Mouse (Mus musculus) hindbrain, embryonic 13.5 days (tissue): ENCODE data around the gene Gpr156. TPM values are rescaled to one million over a fixed set of nuclear protein-coding genes. Genes with fewer than 3 reads are reported as not detected.
"Not testable (repeated sequence)": the region's sequence is repeated elsewhere in the genome, so short reads cannot be mapped to it uniquely, and the experiment has no call there.

Source experiments
- ATAC-seq: fragments of 200-750 bp; cut with Nextera tagmentation; 2 replicates; pipeline ENCODE4 v1.8.0; 2017; ENCODE audit warnings: moderate TSS enrichment; ENCODE audit not compliant: low FRiP score
- H3K27ac ChIP-seq: fragments of 300-500 bp; sonication (generic); 2 replicates; pipeline ENCODE4 v1.5.1; 2015; ENCODE audit warnings: inconsistent platforms, mild to moderate bottlenecking, moderate library complexity
- H3K27me3 ChIP-seq: fragments of 300-500 bp; sonication (generic); 2 replicates; pipeline ENCODE4 v1.6.1; 2015; ENCODE audit warnings: mild to moderate bottlenecking, inconsistent platforms
- H3K36me3 ChIP-seq: fragments of 300-500 bp; sonication (generic); 2 replicates; pipeline ENCODE4 v1.6.1; 2015; ENCODE audit warnings: mild to moderate bottlenecking, inconsistent platforms
- H3K4me1 ChIP-seq: fragments of 300-500 bp; sonication (generic); replicated peaks from 2 replicates; pipeline ENCODE4 v1.6.1; 2015; ENCODE audit warnings: inconsistent platforms
- H3K4me2 ChIP-seq: fragments of 300-500 bp; sonication (generic); 2 replicates; pipeline ENCODE4 v1.6.1; 2015; ENCODE audit warnings: inconsistent platforms, mild to moderate bottlenecking, moderate library complexity
- H3K4me3 ChIP-seq: fragments of 300-500 bp; sonication (generic); 2 replicates; pipeline ENCODE4 v1.5.1; 2015; ENCODE audit warnings: mild to moderate bottlenecking, inconsistent platforms
- H3K9ac ChIP-seq: fragments of 300-500 bp; sonication (generic); 2 replicates; pipeline ENCODE4 v1.6.1; 2015; ENCODE audit warnings: mild to moderate bottlenecking, inconsistent platforms
- H3K9me3 ChIP-seq: fragments of 300-500 bp; sonication (generic); 2 replicates; pipeline ENCODE4 v1.6.1; 2016; ENCODE audit warnings: inconsistent platforms
- WGBS: fragments of 180-500 bp; shearing (Covaris S2); methylation state at CpG from one replicate; pipeline ENCODE4 v1.1.7; 2015; 5-methylcytosine and 5-hydroxymethylcytosine counted together
- polyA plus RNA-seq: library from polyadenylated mRNA; unstranded; fragments of >200 nt; fragmentation: Nextera tagmentation; extraction: Ambion mirVana; gene quantifications from 2 replicates; pipeline ENCODE4 v1.2.1, GENCODE M21; 2015

Gene Gpr156
- polyA plus RNA-seq, 1 experiment from 2014 or later, result 5.0 TPM

DNA sequence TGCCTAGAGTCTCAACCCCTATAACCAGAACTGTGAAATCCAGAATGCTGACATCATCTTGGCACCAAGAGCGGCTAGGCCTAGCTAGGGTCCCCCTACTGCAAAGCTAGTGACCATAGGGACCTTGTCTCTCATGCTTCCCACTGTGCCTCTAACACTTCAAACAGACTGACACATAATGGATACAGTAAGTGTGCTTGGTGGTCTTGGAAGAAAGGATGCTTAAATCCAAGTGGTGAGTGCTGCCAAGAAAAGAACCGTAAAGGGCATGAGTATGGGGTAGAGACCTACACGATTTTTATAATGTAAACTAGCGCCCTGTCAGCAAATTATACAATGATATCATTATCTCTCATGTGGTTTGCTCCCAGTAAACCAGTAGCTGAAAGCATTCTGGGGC is 32.1 kb downstream of the Gpr156 start:
- H3K4me2 ChIP-seq, result no peak overlapping the region
- H3K36me3 ChIP-seq, result 0 out of 2 replicates have a peak, but pooled peaks cover 3% of the 10 kb centered on the region
- H3K9me3 ChIP-seq, result no peaks in the 10 kb centered on the region
- no peaks in the 10 kb centered on the region for H3K27me3 ChIP-seq
- H3K27ac ChIP-seq, result no peak overlapping the region
- 94% methylated on average over 4 of the region's 4 CpGs for WGBS
- H3K4me3 ChIP-seq, result no peak overlapping the region
- peaks cover 17% of the 10 kb centered on the region for H3K4me1 ChIP-seq
- no peak overlapping the region for H3K9ac ChIP-seq
- no peak for ATAC-seq

DNA sequence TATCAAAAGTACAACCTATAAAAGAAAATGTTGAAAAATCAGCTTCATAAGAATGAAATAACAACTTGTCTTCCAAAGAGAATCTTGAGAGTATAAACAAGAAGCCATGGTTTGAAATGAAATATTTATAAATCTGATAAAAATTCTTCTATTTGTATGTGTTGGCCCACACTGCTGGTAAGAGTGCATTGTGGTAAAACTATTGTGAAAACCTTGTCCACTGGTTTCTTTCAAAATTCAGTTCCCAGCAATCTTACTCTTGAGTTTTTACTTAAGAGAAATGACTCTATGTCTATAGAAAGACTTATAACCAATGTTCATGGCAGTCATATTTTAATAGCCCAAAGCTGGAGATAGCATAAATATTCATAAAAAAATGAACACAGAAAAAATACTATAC is 34.9 kb downstream of the Gpr156 start:
- Histone ChIP-seq H3K9me3 (no peaks in the 10 kb centered on the region), H3K9ac (no peak overlapping the region), H3K27me3 (no peaks in the 10 kb centered on the region), H3K4me1 (peaks cover 28% of the 10 kb centered on the region), H3K27ac (no peak overlapping the region), H3K4me3 (no peak overlapping the region), H3K36me3 (0 out of 2 replicates have a peak, but pooled peaks cover 3% of the 10 kb centered on the region), H3K4me2 (no peak overlapping the region)
- ATAC-seq, result no peak

- no peaks in the 10 kb centered on the region for H3K9me3 ChIP-seq
- no peak overlapping the region for H3K4me3 ChIP-seq
- H3K27ac ChIP-seq, result peak overlapping the region; percentile 36; the same call in 1 of the 2 replicates
- no peaks in the 10 kb centered on the region for H3K27me3 ChIP-seq
- H3K9ac ChIP-seq, result no peak overlapping the region
- H3K4me2 ChIP-seq, result no peak overlapping the region
- 0 out of 2 replicates have a peak, but pooled peaks cover 3% of the 10 kb centered on the region for H3K36me3 ChIP-seq
- 69% methylated on average over 4 of the region's 4 CpGs for WGBS
- ATAC-seq, result no peak
- H3K4me1 ChIP-seq, result peaks cover 35% of the 10 kb centered on the region
Observed at GRCm38 (mm10) chr16:37953186-37953585, 36.9 kb downstream of the Gpr156 start.

- 67% methylated on average over 12 of the region's 12 CpGs for WGBS
- Histone ChIP-seq H3K27ac (peak overlapping the region; percentile 76), H3K4me3 (no peak overlapping the region), H3K36me3 (no peaks in the 10 kb centered on the region), H3K9ac (peak overlapping the region; percentile 29; the same call in 1 of the 2 replicates), H3K27me3 (no peaks in the 10 kb centered on the region), H3K9me3 (no peaks in the 10 kb centered on the region), H3K4me2 (no peak overlapping the region), H3K4me1 (peaks cover 35% of the 10 kb centered on the region)
- ATAC-seq, result peak; percentile 67
Observed at GRCm38 (mm10) chr16:37953991-37954942, 38.0 kb downstream of the Gpr156 start.

GRCm38 (mm10) chr16:37955336-37955917 is 39.1 kb downstream of the Gpr156 start:
- no peak overlapping the region for H3K4me3 ChIP-seq
- no peaks in the 10 kb centered on the region for H3K36me3 ChIP-seq
- no peaks in the 10 kb centered on the region for H3K9me3 ChIP-seq
- H3K9ac ChIP-seq, result no peak overlapping the region
- H3K27ac ChIP-seq, result peak overlapping the region; percentile 58; the same call in 1 of the 2 replicates
- WGBS, result 49% methylated on average over 13 of the region's 13 CpGs
- peaks cover 33% of the 10 kb centered on the region for H3K4me1 ChIP-seq
- H3K4me2 ChIP-seq, result no peak overlapping the region
- no peaks in the 10 kb centered on the region for H3K27me3 ChIP-seq
- ATAC-seq, result no peak

DNA sequence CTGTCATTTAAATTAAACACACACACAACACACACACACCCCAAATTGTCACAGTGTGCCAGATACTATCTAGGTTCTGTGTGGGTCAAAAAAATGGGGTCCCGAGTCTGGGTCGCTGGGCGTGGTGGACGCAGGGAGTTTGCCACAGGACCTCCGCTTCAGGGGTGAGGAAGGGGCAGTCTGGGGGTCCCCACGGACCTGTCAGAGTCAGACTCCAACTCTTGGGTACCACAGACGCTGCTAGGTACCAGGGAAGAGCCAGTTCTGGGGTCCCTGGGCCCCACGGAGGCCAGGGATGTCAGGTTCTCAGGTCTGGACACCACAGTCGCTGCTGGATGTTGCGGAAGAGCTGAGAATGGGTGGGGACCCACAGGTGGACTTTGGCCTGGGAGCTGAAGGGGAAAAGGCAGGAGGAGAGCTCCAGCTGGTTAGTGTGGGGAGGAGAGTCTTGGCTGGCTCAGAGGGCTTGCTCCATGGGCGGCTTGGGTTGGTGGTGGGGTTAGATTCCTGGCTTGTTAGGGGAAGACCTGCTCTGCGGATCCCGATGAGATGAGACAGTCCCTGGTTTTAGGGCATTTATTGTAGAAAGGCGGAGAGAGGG is 39.9 kb downstream of the Gpr156 start:
- Histone ChIP-seq H3K9me3 (no peaks in the 10 kb centered on the region), H3K36me3 (no peaks in the 10 kb centered on the region), H3K27me3 (no peaks in the 10 kb centered on the region), H3K9ac (no peak overlapping the region), H3K4me2 (no peak overlapping the region), H3K27ac (peak overlapping the region; percentile 58; the same call in 1 of the 2 replicates), H3K4me3 (no peak overlapping the region), H3K4me1 (peaks cover 33% of the 10 kb centered on the region)
- ATAC-seq, result no peak
- WGBS, result 87% methylated on average over 14 of the region's 14 CpGs

GRCm38 (mm10) chr16:37956751-37957150 is 40.5 kb downstream of the Gpr156 start:
- Histone ChIP-seq H3K4me1 (peaks cover 33% of the 10 kb centered on the region), H3K4me2 (no peak overlapping the region), H3K9ac (no peak overlapping the region), H3K4me3 (no peak overlapping the region), H3K36me3 (no peaks in the 10 kb centered on the region), H3K27me3 (no peaks in the 10 kb centered on the region), H3K27ac (no peak overlapping the region), H3K9me3 (no peaks in the 10 kb centered on the region)
- WGBS, result 60% methylated on average over 4 of the region's 4 CpGs
- ATAC-seq, result 0 out of 2 replicates have a peak, but pooled peaks have one; percentile 38

DNA sequence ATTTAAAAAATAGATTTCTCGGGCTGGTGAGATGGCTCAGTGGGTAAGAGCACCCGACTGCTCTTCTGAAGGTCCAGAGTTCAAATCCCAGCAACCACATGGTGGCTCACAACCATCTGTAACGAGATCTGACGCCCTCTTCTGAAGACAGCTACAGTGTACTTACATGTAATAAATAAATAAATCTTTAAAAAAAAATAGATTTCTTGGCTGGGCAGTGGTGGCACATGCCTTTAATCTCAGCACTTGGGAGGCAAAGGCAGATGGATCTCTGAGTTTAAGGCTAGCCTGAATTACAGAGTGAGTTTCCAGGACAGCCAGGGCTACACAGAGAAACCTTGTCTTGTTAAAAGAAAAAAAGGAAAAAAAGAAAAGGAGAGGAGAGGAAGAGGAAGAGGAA is 46.4 kb downstream of the Gpr156 start:
- H3K4me2 ChIP-seq, H3K4me3 ChIP-seq, ATAC-seq, H3K9ac ChIP-seq, H3K27me3 ChIP-seq, H3K9me3 ChIP-seq, H3K36me3 ChIP-seq: not testable (repeated sequence)
- Histone ChIP-seq H3K4me1 (peaks cover 28% of the 10 kb centered on the region), H3K27ac (peak overlapping the region; percentile 88)
- 83% methylated on average over 4 of the region's 4 CpGs for WGBS

DNA sequence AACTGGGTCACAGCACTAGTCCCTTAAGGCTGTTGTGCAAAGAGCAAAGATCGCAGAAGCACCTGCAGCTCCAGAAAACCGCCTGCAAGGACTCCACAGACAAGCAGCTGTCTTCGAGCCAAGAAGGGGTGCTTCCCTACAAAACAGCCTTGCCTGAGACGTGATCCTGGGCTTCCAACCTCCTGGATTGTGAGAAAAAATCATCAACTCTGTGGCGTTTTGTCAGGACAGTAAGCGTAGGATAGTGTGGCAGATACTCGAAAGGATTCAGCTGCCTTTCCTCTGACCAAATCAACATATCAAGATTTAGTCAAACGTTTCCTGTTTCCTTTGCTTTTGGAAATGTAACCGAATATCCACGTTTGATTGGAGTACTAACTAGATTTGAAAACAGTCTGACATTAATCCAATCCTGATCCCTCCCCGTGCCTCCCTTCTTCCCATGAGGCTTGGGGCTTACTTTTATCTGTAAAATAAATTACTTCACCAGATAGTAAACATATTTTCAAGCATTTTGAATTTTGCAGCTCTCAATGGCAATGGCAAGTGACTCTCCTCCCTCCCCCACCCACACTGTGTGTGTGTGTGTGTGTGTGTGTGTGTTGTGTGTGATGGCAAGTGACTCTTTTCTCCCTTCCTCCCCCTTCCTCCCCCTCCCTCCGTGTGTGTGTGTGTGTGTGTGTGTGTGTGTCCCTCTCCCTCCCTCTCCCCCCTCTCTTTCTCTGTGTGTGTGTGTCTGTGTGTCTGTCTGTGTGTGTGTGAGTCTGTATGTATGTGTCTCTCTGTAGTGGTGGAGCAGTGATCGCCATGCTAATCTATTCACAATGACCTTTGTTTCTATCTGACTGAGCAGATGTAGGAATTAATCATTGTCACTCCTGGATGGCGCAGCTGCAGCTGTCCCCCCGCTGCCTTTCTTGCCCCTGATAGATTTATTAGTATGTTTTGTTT is 47.3 kb downstream of the Gpr156 start:
- Histone ChIP-seq H3K27ac (peak overlapping the region; percentile 88), H3K9me3 (no peaks in the 10 kb centered on the region), H3K4me1 (peaks cover 28% of the 10 kb centered on the region), H3K4me3 (no peak overlapping the region), H3K4me2 (peak overlapping the region; percentile 27), H3K9ac (peak overlapping the region; percentile 64), H3K36me3 (no peaks in the 10 kb centered on the region), H3K27me3 (no peaks in the 10 kb centered on the region)
- ATAC-seq, result peak; percentile 86
- WGBS, result 16% methylated on average over 14 of the region's 15 CpGs

DNA sequence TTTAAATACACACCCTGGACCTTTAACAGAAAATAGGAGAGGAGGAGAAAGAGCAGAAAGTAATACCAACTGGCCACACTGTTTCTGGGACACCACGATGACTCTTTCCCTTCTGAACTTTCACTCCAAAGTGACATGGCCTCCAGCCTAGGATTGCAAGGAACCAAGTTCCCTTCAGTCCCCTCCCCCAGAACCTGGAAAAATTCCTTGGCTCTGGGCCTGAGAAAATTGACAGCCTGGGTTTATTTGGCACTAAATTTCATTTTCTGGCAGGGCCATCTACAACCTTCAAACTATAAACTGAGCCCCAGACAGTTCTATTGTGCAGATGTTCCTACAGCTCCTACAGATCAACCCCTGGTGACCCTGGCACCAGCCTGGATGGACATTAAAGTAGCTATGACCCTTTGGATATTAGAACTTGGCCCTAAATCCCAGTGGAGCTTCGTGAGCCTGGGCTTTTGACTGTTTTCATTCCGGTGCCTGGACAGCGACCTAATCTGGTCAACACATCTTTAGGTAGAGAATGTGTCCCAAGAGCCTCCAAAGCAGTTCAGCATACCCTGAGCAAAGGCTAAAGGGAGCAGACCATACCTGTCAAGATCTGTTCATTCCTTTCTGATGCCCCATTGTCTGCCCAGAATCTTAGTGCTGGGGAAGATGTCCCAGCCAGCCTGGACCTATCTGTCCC is 48.2 kb downstream of the Gpr156 start:
- no peak for ATAC-seq
- 34% methylated on average over 4 of the region's 4 CpGs for WGBS
- Histone ChIP-seq H3K27ac (peak overlapping the region; percentile 88), H3K27me3 (no peaks in the 10 kb centered on the region), H3K9ac (no peak overlapping the region; the same call in 1 of the 2 replicates), H3K4me2 (no peak overlapping the region), H3K36me3 (no peaks in the 10 kb centered on the region), H3K4me1 (peaks cover 28% of the 10 kb centered on the region), H3K9me3 (no peaks in the 10 kb centered on the region), H3K4me3 (no peak overlapping the region)

DNA sequence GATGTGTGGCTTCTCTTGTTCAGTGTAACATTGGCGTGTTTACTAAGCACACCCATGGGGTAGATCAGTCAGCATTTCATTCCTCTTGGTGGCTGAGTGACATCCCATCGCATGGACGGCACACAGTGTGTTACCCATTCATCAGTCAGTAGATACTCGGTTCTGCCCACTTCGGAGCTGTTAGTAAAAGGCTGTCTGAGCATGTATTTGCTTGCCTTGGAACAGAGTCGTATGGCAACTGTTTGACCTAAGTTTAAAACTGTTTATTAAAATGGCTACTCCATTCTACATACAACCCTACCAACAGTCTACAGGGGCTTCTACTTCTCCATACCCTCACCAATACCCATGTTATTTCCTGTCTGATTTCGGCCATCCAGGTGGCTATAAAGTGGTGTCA is 50.6 kb downstream of the Gpr156 start:
- H3K27me3 ChIP-seq, result no peaks in the 10 kb centered on the region
- H3K27ac ChIP-seq, result no peak overlapping the region
- no peak for ATAC-seq
- H3K9ac ChIP-seq, result no peak overlapping the region
- no peaks in the 10 kb centered on the region for H3K36me3 ChIP-seq
- no peak overlapping the region for H3K4me2 ChIP-seq
- WGBS, result 87% methylated on average over 7 of the region's 7 CpGs
- H3K9me3 ChIP-seq, result no peaks in the 10 kb centered on the region
- peaks cover 34% of the 10 kb centered on the region for H3K4me1 ChIP-seq
- H3K4me3 ChIP-seq, result no peak overlapping the region
